Mouse (Mus musculus): ENCODE results near the gene Mdga1. TPM values are rescaled to one million over a fixed set of nuclear protein-coding genes. Genes with fewer than 3 reads are reported as not detected.
A peak's percentile ranks its signal among the peaks of the same experiment; 100 is the strongest.

Mdga1 gene
- polyA plus RNA-seq, 1 experiment from 2014 or later, result 17.7 TPM

GRCm38 (mm10) chr17:29983190-29983589, 13.3 kb upstream of the Mdga1 start:
- no peak for ATAC-seq
- no peaks in the 10 kb centered on the region for H3K27me3 ChIP-seq
- DNase-seq (ENCODE audit: low read depth, low spot score), result no peak
- in situ Hi-C loops (cut with MboI; ENCODE audit: low pct_unique_long_range_greater_than_20kb), result no loop called here
- CTCF ChIA-PET, result no interaction called here
- POLR2A ChIA-PET, result no interaction called here
- TF ChIP-seq CTCF (IDR thresholded peaks at IDR 0.05), result no peak

GRCm38 (mm10) chr17:29981568-29981967, 11.7 kb upstream of the Mdga1 start:
- no peaks in the 10 kb centered on the region for H3K27me3 ChIP-seq
- in situ Hi-C loops (cut with MboI; ENCODE audit: low pct_unique_long_range_greater_than_20kb), result no loop called here
- POLR2A ChIA-PET, result interaction anchor here (0.5 to 0.7 kb wide), 2 partner anchors 18 to 335 kb away, joined by 3 to 4 read pairs; no protein-coding TSS in a partner anchor
- TF ChIP-seq CTCF (IDR thresholded peaks at IDR 0.05), result no peak
- no peak for DNase-seq (ENCODE audit: low read depth, low spot score)
- no peak for ATAC-seq
- CTCF ChIA-PET, result no interaction called here

GRCm38 (mm10) chr17:29979841-29980240, 10.0 kb upstream of the Mdga1 start:
- no peak for DNase-seq (ENCODE audit: low read depth, low spot score)
- H3K27me3 ChIP-seq, result no peaks in the 10 kb centered on the region
- ChIA-PET POLR2A (no interaction called here), CTCF (interaction anchor here (0.7 kb wide), 1 partner anchor 12 kb away, joined by 3 read pairs; no protein-coding TSS in a partner anchor)
- in situ Hi-C loops (cut with MboI; ENCODE audit: low pct_unique_long_range_greater_than_20kb), result loop anchor here (5.0 to 10.0 kb wide), 4 partner anchors 42 to 475 kb away; no protein-coding TSS in a partner anchor
- no peak for ATAC-seq
- no peak for TF ChIP-seq CTCF (IDR thresholded peaks at IDR 0.05)

GRCm38 (mm10) chr17:29979020-29979419, 9.1 kb upstream of the Mdga1 start:
- no peaks in the 10 kb centered on the region for H3K27me3 ChIP-seq
- no peak for ATAC-seq
- CTCF ChIA-PET, result no interaction called here
- DNase-seq (ENCODE audit: low read depth, low spot score), result no peak
- POLR2A ChIA-PET, result no interaction called here
- TF ChIP-seq CTCF (IDR thresholded peaks at IDR 0.05), result no peak
- in situ Hi-C loops (cut with MboI; ENCODE audit: low pct_unique_long_range_greater_than_20kb), result loop anchor here (5.0 to 10.0 kb wide), 4 partner anchors 43 to 476 kb away; no protein-coding TSS in a partner anchor

- in situ Hi-C loops (cut with MboI; ENCODE audit: low pct_unique_long_range_greater_than_20kb), result loop anchor here (5.0 to 10.0 kb wide), 4 partner anchors 47 to 479 kb away; no protein-coding TSS in a partner anchor
- ATAC-seq, result peak; percentile 89
These were observed 5.8 kb upstream of the Mdga1 start for GRCm38 (mm10) chr17:29975731-29976130.

GRCm38 (mm10) chr17:29973226-29973625, 3.3 kb upstream of the Mdga1 start:
- no peak for ATAC-seq
- H3K27me3 ChIP-seq, result no peaks in the 10 kb centered on the region
- CTCF ChIA-PET, result interaction anchor here (1.4 kb wide), 1 partner anchor 482 kb away, joined by 4 read pairs; no protein-coding TSS in a partner anchor
- no peak for DNase-seq (ENCODE audit: low read depth, low spot score)
- TF ChIP-seq CTCF (IDR thresholded peaks at IDR 0.05), result no peak
- in situ Hi-C loops (cut with MboI; ENCODE audit: low pct_unique_long_range_greater_than_20kb), result loop anchor here (10.0 kb wide), 2 partner anchors 78 to 482 kb away; no protein-coding TSS in a partner anchor
- POLR2A ChIA-PET, result no interaction called here

More at GRCm38 (mm10) chr17:29975731-29976130, 5.8 kb upstream of the Mdga1 start:
- DNase-seq (ENCODE audit: low read depth, low spot score), result peak; percentile 56
- no peaks in the 10 kb centered on the region for H3K27me3 ChIP-seq
- CTCF ChIA-PET, result interaction anchor here (0.6 to 1.9 kb wide), 16 partner anchors 8 to 478 kb away, joined by 3 to 8 read pairs (median 3); partner anchors contain the start of gene Zfand3
- POLR2A ChIA-PET, result interaction anchor here (0.6 to 2.7 kb wide), 5 partner anchors 25 to 482 kb away, joined by 3 to 8 read pairs (median 4); partner anchors contain the start of gene Zfand3
- TF ChIP-seq CTCF (IDR thresholded peaks at IDR 0.05), result peak; percentile 98

- TF ChIP-seq CTCF (IDR thresholded peaks at IDR 0.05), result no peak
- ChIA-PET CTCF (interaction anchor here (1.2 to 1.6 kb wide), 2 partner anchors 14 to 33 kb away, joined by 3 to 4 read pairs; partner anchors contain the start of gene Zfand3), POLR2A (no interaction called here)
- no peak for ATAC-seq
- no peaks in the 10 kb centered on the region for H3K27me3 ChIP-seq
- no peak for DNase-seq (ENCODE audit: low read depth, low spot score)
- in situ Hi-C loops (cut with MboI; ENCODE audit: low pct_unique_long_range_greater_than_20kb), result loop anchor here (10.0 kb wide), 2 partner anchors 77 to 483 kb away; no protein-coding TSS in a partner anchor
These were observed 2.0 kb upstream of the Mdga1 start for GRCm38 (mm10) chr17:29971761-29972432.

GRCm38 (mm10) chr17:29965506-29965905, 4.4 kb downstream of the Mdga1 start:
- in situ Hi-C loops (cut with MboI; ENCODE audit: low pct_unique_long_range_greater_than_20kb), result no loop called here
- DNase-seq (ENCODE audit: low read depth, low spot score), result no peak
- POLR2A ChIA-PET, result no interaction called here
- ATAC-seq, result no peak
- CTCF ChIA-PET, result no interaction called here
- H3K27me3 ChIP-seq, result peaks cover 4% of the 10 kb centered on the region
- TF ChIP-seq CTCF (IDR thresholded peaks at IDR 0.05), result no peak

GRCm38 (mm10) chr17:29963730-29964259, 6.1 kb downstream of the Mdga1 start:
- in situ Hi-C loops (cut with MboI; ENCODE audit: low pct_unique_long_range_greater_than_20kb), result no loop called here
- ATAC-seq, result no peak

GRCm38 (mm10) chr17:29955880-29956279, 14.0 kb downstream of the Mdga1 start:
- no peak for DNase-seq (ENCODE audit: low read depth, low spot score)
- H3K27me3 ChIP-seq, result peaks cover 6% of the 10 kb centered on the region
- POLR2A ChIA-PET, result no interaction called here
- TF ChIP-seq CTCF (IDR thresholded peaks at IDR 0.05), result no peak
- no peak for ATAC-seq
- in situ Hi-C loops (cut with MboI; ENCODE audit: low pct_unique_long_range_greater_than_20kb), result no loop called here
- CTCF ChIA-PET, result interaction anchor here (0.9 kb wide), 1 partner anchor 19 kb away, joined by 3 read pairs; no protein-coding TSS in a partner anchor

More at GRCm38 (mm10) chr17:29963730-29964259, 6.1 kb downstream of the Mdga1 start:
- no peak for DNase-seq (ENCODE audit: low read depth, low spot score)
- TF ChIP-seq CTCF (IDR thresholded peaks at IDR 0.05), result no peak
- POLR2A ChIA-PET, result no interaction called here
- H3K27me3 ChIP-seq, result peaks cover 4% of the 10 kb centered on the region
- CTCF ChIA-PET, result no interaction called here

GRCm38 (mm10) chr17:29954316-29954715, 15.6 kb downstream of the Mdga1 start:
- no peak for DNase-seq (ENCODE audit: low read depth, low spot score)

More at GRCm38 (mm10) chr17:29954316-29954715, 15.6 kb downstream of the Mdga1 start:
- TF ChIP-seq CTCF (IDR thresholded peaks at IDR 0.05), result no peak
- ChIA-PET POLR2A (interaction anchor here (0.6 kb wide), 1 partner anchor 71 kb away, joined by 4 read pairs; no protein-coding TSS in a partner anchor), CTCF (no interaction called here)
- no peak for ATAC-seq
- peaks cover 6% of the 10 kb centered on the region for H3K27me3 ChIP-seq
- in situ Hi-C loops (cut with MboI; ENCODE audit: low pct_unique_long_range_greater_than_20kb), result no loop called here

All from Patski (cell line).